Mouse (Mus musculus) hindbrain, postnatal 0 days (tissue): Measurements from ENCODE around the gene Rhbdd1. TPM values are rescaled to one million over a fixed set of nuclear protein-coding genes. Genes with fewer than 3 reads are reported as not detected.

ENCODE experiments used
- ATAC-seq: fragments of 200-750 bp; cut with Nextera tagmentation; 2 replicates; pipeline ENCODE4 v1.8.0; 2017; ENCODE audit warnings: mild to moderate bottlenecking, moderate TSS enrichment, moderate library complexity
- DNase-seq: peaks from one replicate; pipeline ENCODE4 v3.0.0-alpha.2; 2015; ENCODE audit warnings: low spot score
- H3K27ac ChIP-seq: fragments of 300-500 bp; sonication (generic); 2 replicates; pipeline ENCODE4 v1.5.1; 2014; ENCODE audit warnings: mild to moderate bottlenecking
- H3K27me3 ChIP-seq: fragments of 300-500 bp; sonication (generic); 2 replicates; pipeline ENCODE4 v1.6.1; 2014; ENCODE audit warnings: low read length, mixed read lengths; ENCODE audit not compliant: insufficient read depth
- H3K36me3 ChIP-seq: fragments of 300-500 bp; sonication (generic); 2 replicates; pipeline ENCODE4 v1.6.1; 2014; ENCODE audit warnings: low read length, mixed read lengths; ENCODE audit not compliant: insufficient read depth
- H3K4me1 ChIP-seq: fragments of 300-500 bp; sonication (generic); 2 replicates; pipeline ENCODE4 v1.6.1; 2014; ENCODE audit warnings: antibody characterized with exemption, low read length, mixed read lengths; ENCODE audit not compliant: insufficient read depth
- H3K4me2 ChIP-seq: fragments of 300-500 bp; sonication (generic); 2 replicates; pipeline ENCODE4 v1.6.1; 2014; ENCODE audit warnings: low read depth, mild to moderate bottlenecking, low read length, moderate library complexity, mixed read lengths
- H3K4me3 ChIP-seq: fragments of 300-500 bp; sonication (generic); 2 replicates; pipeline ENCODE4 v1.5.1; 2014; ENCODE audit warnings: low read length
- H3K9ac ChIP-seq: fragments of 300-500 bp; sonication (generic); replicated peaks from 2 replicates; pipeline ENCODE4 v1.6.1; 2014; ENCODE audit warnings: mild to moderate bottlenecking, low read length, moderate library complexity, mixed read lengths
- H3K9me3 ChIP-seq: fragments of 300-500 bp; sonication (generic); 2 replicates; pipeline ENCODE4 v1.6.1; 2016; ENCODE audit warnings: low read length, mixed read lengths
- CTCF ChIP-seq: IDR thresholded peaks from 2 replicates; pipeline ENCODE4 v1.5.1; 2016; ENCODE audit warnings: antibody characterized with exemption, control low read depth, low read depth
- WGBS: fragments of 180-500 bp; shearing (Covaris S2); extraction: QIAGEN DNeasy Blood & Tissue Kit; methylation state at CpG from one replicate; pipeline ENCODE4 v1.1.7; 2014; 5-methylcytosine and 5-hydroxymethylcytosine counted together
- polyA plus RNA-seq: library from polyadenylated mRNA; unstranded; fragments of >200 nt; fragmentation: Nextera tagmentation; extraction: Ambion mirVana; gene quantifications from 2 replicates; pipeline ENCODE4 v1.2.1, GENCODE M21; 2015
- total RNA-seq: library from RNA; depleted of rRNA; stranded (reverse); fragments of >200 nt; gene quantifications from 2 replicates; pipeline ENCODE4 v1.2.3, GENCODE M21; 2014

Rhbdd1 gene
- total and polyA plus RNA-seq, 2 experiments from 2014 or later: 2.7 to 5.1 TPM

- Histone ChIP-seq H3K36me3 (no peaks in the 10 kb centered on the region), H3K4me3 (peak overlapping the region; percentile 84), H3K4me2 (peak overlapping the region; percentile 77), H3K9me3 (no peaks in the 10 kb centered on the region), H3K9ac (peak overlapping the region; percentile 78), H3K27me3 (no peaks in the 10 kb centered on the region), H3K27ac (peak overlapping the region; percentile 96), H3K4me1 (peaks cover 22% of the 10 kb centered on the region)
- no peak for TF ChIP-seq CTCF
- DNase-seq (no peak), ATAC-seq (no peak)
- WGBS: 2% methylated on average over 21 of the region's 23 CpGs
Observed at GRCm38 (mm10) chr1:82291930-82292712, 24.1 kb upstream of the Rhbdd1 start.

- WGBS: under 1% methylated on average over 13 of the region's 13 CpGs
- H3K4me2 ChIP-seq: peak overlapping the region; percentile 77
- TF ChIP-seq CTCF: no peak
- ATAC-seq: peak; percentile 66
- H3K27me3 ChIP-seq: no peaks in the 10 kb centered on the region
- peak overlapping the region; percentile 96 for H3K27ac ChIP-seq
- H3K4me3 ChIP-seq: peak overlapping the region; percentile 84
- peak; percentile 90 for DNase-seq
- no peaks in the 10 kb centered on the region for H3K9me3 ChIP-seq
- H3K9ac ChIP-seq: peak overlapping the region; percentile 78; the same call in 1 of the 2 replicates
- no peaks in the 10 kb centered on the region for H3K36me3 ChIP-seq
- H3K4me1 ChIP-seq: peaks cover 15% of the 10 kb centered on the region
Observed at GRCm38 (mm10) chr1:82292771-82293170, 23.5 kb upstream of the Rhbdd1 start.

- H3K4me2 ChIP-seq: no peak overlapping the region
- H3K4me1 ChIP-seq: peaks cover 6% of the 10 kb centered on the region
- no peaks in the 10 kb centered on the region for H3K36me3 ChIP-seq
- H3K9ac ChIP-seq: no peak overlapping the region
- H3K9me3 ChIP-seq: no peaks in the 10 kb centered on the region
- no peak overlapping the region for H3K27ac ChIP-seq
- no peaks in the 10 kb centered on the region for H3K27me3 ChIP-seq
- ATAC-seq (no peak), DNase-seq (peak; percentile 86)
- no peak overlapping the region for H3K4me3 ChIP-seq
- TF ChIP-seq CTCF: peak; percentile 76
- WGBS: 6% methylated on average over 6 of the region's 6 CpGs
Observed at GRCm38 (mm10) chr1:82294102-82294501, 22.1 kb upstream of the Rhbdd1 start.

- no peak overlapping the region for H3K9ac ChIP-seq
- DNase-seq: no peak
- no peaks in the 10 kb centered on the region for H3K4me1 ChIP-seq
- no peak for TF ChIP-seq CTCF
- no peak overlapping the region for H3K4me3 ChIP-seq
- ATAC-seq: no peak
- peaks cover 3% of the 10 kb centered on the region; the same call in 1 of the 2 replicates for H3K27me3 ChIP-seq
- no peak overlapping the region for H3K27ac ChIP-seq
- no peaks in the 10 kb centered on the region for H3K36me3 ChIP-seq
- no peak overlapping the region for H3K4me2 ChIP-seq
- WGBS: 50% methylated on average over 1 of the region's 1 CpGs
- H3K9me3 ChIP-seq: no peaks in the 10 kb centered on the region
Observed at GRCm38 (mm10) chr1:82298586-82298985, 17.7 kb upstream of the Rhbdd1 start.

- TF ChIP-seq CTCF: no peak
- Histone ChIP-seq H3K27ac (no peak overlapping the region), H3K4me3 (no peak overlapping the region), H3K9me3 (no peaks in the 10 kb centered on the region), H3K27me3 (peaks cover 3% of the 10 kb centered on the region; the same call in 1 of the 2 replicates), H3K9ac (no peak overlapping the region), H3K36me3 (no peaks in the 10 kb centered on the region), H3K4me2 (no peak overlapping the region), H3K4me1 (no peaks in the 10 kb centered on the region)
- no peak for DNase-seq
- no peak for ATAC-seq
- WGBS: 58% methylated on average over 3 of the region's 3 CpGs
Observed at GRCm38 (mm10) chr1:82304483-82304882, 11.8 kb upstream of the Rhbdd1 start.

GRCm38 (mm10) chr1:82316746-82317126 lies 484 bp downstream of the Rhbdd1 start:
- Histone ChIP-seq H3K9me3 (no peaks in the 10 kb centered on the region), H3K27ac (peak overlapping the region; percentile 96), H3K4me2 (peak overlapping the region; percentile 86), H3K4me3 (peak overlapping the region; percentile 90), H3K36me3 (no peaks in the 10 kb centered on the region), H3K27me3 (no peaks in the 10 kb centered on the region), H3K4me1 (no peaks in the 10 kb centered on the region; the same call in none of the 2 replicates), H3K9ac (peak overlapping the region; percentile 85)
- peak; percentile 48 for DNase-seq
- WGBS: 3% methylated on average over 19 of the region's 26 CpGs
- ATAC-seq: no peak
- TF ChIP-seq CTCF: no peak

- no peak for TF ChIP-seq CTCF
- WGBS: 44% methylated on average over 6 of the region's 6 CpGs
- 0 out of 2 replicates have a peak overlapping the region, but pooled peaks have one; percentile 10 for H3K9ac ChIP-seq
- H3K27me3 ChIP-seq: no peaks in the 10 kb centered on the region
- peak overlapping the region; percentile 21 for H3K27ac ChIP-seq
- ATAC-seq: no peak
- no peaks in the 10 kb centered on the region; the same call in none of the 2 replicates for H3K4me1 ChIP-seq
- no peak overlapping the region for H3K4me3 ChIP-seq
- no peaks in the 10 kb centered on the region for H3K36me3 ChIP-seq
- H3K9me3 ChIP-seq: no peaks in the 10 kb centered on the region
- peak overlapping the region; percentile 38 for H3K4me2 ChIP-seq
- peak; percentile 56 for DNase-seq
Observed at GRCm38 (mm10) chr1:82320456-82320855, 4.2 kb downstream of the Rhbdd1 start.
